Mouse (Mus musculus): ENCODE measurements around the gene Rftn1. TPM values are rescaled to one million over a fixed set of nuclear protein-coding genes. Genes with fewer than 3 reads are reported as not detected.

Gene Rftn1
- polyA plus RNA-seq, 1 experiment: 67.4 TPM

- Histone ChIP-seq H3K27me3 (ENCODE audit: control insufficient read depth, insufficient read depth, low read length) (no peaks in the 10 kb centered on the region), H3K4me3 (ENCODE audit: extremely low read depth, insufficient read depth, insufficient read length) (no peak overlapping the region), H3K36me3 (ENCODE audit: control insufficient read depth, insufficient read depth, low read length) (peaks cover 33% of the 10 kb centered on the region), H3K27ac (ENCODE audit: insufficient read depth, low read length) (no peak overlapping the region), H3K4me1 (ENCODE audit: control insufficient read depth, insufficient read depth, insufficient read length) (no peaks in the 10 kb centered on the region)
- TF ChIP-seq CTCF (IDR thresholded peaks at IDR 0.05; ENCODE audit: extremely low read depth, insufficient read depth, insufficient read length, insufficient replicate concordance) (no peak), POLR2A (IDR thresholded peaks at IDR 0.05; ENCODE audit: low read depth, low read length) (no peak)
- no peak for DNase-seq (ENCODE audit: low read depth in 1 of 2, low spot score in 2 of 2)
These were observed 188.7 kb downstream of the Rftn1 start for GRCm38 (mm10) chr17:50001754-50002153.

GRCm38 (mm10) chr17:50000580-50000979, 189.9 kb downstream of the Rftn1 start:
- Histone ChIP-seq H3K4me1 (ENCODE audit: control insufficient read depth, insufficient read depth, insufficient read length) (no peaks in the 10 kb centered on the region), H3K36me3 (ENCODE audit: control insufficient read depth, insufficient read depth, low read length) (peaks cover 34% of the 10 kb centered on the region), H3K27ac (ENCODE audit: insufficient read depth, low read length) (no peak overlapping the region), H3K27me3 (ENCODE audit: control insufficient read depth, insufficient read depth, low read length) (no peaks in the 10 kb centered on the region), H3K4me3 (ENCODE audit: extremely low read depth, insufficient read depth, insufficient read length) (no peak overlapping the region)
- DNase-seq (ENCODE audit: low read depth in 1 of 2, low spot score in 2 of 2): no peak
- WGBS: 94% methylated on average over 3 of the region's 3 CpGs
- TF ChIP-seq POLR2A (IDR thresholded peaks at IDR 0.05; ENCODE audit: low read depth, low read length): no peak
- no peak for TF ChIP-seq CTCF (IDR thresholded peaks at IDR 0.05; ENCODE audit: extremely low read depth, insufficient read depth, insufficient read length, insufficient replicate concordance)

- TF ChIP-seq POLR2A (IDR thresholded peaks at IDR 0.05; ENCODE audit: low read depth, low read length) (no peak), CTCF (IDR thresholded peaks at IDR 0.05; ENCODE audit: extremely low read depth, insufficient read depth, insufficient read length, insufficient replicate concordance) (no peak)
- Histone ChIP-seq H3K27me3 (ENCODE audit: control insufficient read depth, insufficient read depth, low read length) (no peaks in the 10 kb centered on the region), H3K4me1 (ENCODE audit: control insufficient read depth, insufficient read depth, insufficient read length) (no peaks in the 10 kb centered on the region), H3K4me3 (ENCODE audit: extremely low read depth, insufficient read depth, insufficient read length) (no peak overlapping the region), H3K36me3 (ENCODE audit: control insufficient read depth, insufficient read depth, low read length) (peaks cover 28% of the 10 kb centered on the region), H3K27ac (ENCODE audit: insufficient read depth, low read length) (no peak overlapping the region)
- WGBS: 83% methylated on average over 5 of the region's 5 CpGs
- no peak for DNase-seq (ENCODE audit: low read depth in 1 of 2, low spot score in 2 of 2)
These were observed 193.8 kb downstream of the Rftn1 start for GRCm38 (mm10) chr17:49996626-49997152.

- TF ChIP-seq CTCF (IDR thresholded peaks at IDR 0.05; ENCODE audit: extremely low read depth, insufficient read depth, insufficient read length, insufficient replicate concordance) (no peak), POLR2A (IDR thresholded peaks at IDR 0.05; ENCODE audit: low read depth, low read length) (no peak)
- WGBS: 90% methylated on average over 6 of the region's 6 CpGs
- no peak overlapping the region for H3K4me3 ChIP-seq (ENCODE audit: extremely low read depth, insufficient read depth, insufficient read length)
- DNase-seq (ENCODE audit: low read depth in 1 of 2, low spot score in 2 of 2): no peak
- H3K36me3 ChIP-seq (ENCODE audit: control insufficient read depth, insufficient read depth, low read length): peaks cover 26% of the 10 kb centered on the region
- no peaks in the 10 kb centered on the region for H3K27me3 ChIP-seq (ENCODE audit: control insufficient read depth, insufficient read depth, low read length)
- no peak overlapping the region for H3K27ac ChIP-seq (ENCODE audit: insufficient read depth, low read length)
- no peaks in the 10 kb centered on the region for H3K4me1 ChIP-seq (ENCODE audit: control insufficient read depth, insufficient read depth, insufficient read length)
These were observed 194.4 kb downstream of the Rftn1 start for GRCm38 (mm10) chr17:49996097-49996496.

- no peak for TF ChIP-seq POLR2A (IDR thresholded peaks at IDR 0.05; ENCODE audit: low read depth, low read length)
- TF ChIP-seq CTCF (IDR thresholded peaks at IDR 0.05; ENCODE audit: extremely low read depth, insufficient read depth, insufficient read length, insufficient replicate concordance): no peak
- Histone ChIP-seq H3K4me1 (ENCODE audit: control insufficient read depth, insufficient read depth, insufficient read length) (no peaks in the 10 kb centered on the region), H3K27me3 (ENCODE audit: control insufficient read depth, insufficient read depth, low read length) (no peaks in the 10 kb centered on the region), H3K27ac (ENCODE audit: insufficient read depth, low read length) (no peak overlapping the region), H3K4me3 (ENCODE audit: extremely low read depth, insufficient read depth, insufficient read length) (no peak overlapping the region), H3K36me3 (ENCODE audit: control insufficient read depth, insufficient read depth, low read length) (peaks cover 21% of the 10 kb centered on the region)
- no peak for DNase-seq (ENCODE audit: low read depth in 1 of 2, low spot score in 2 of 2)
- 87% methylated on average over 3 of the region's 3 CpGs for WGBS
These were observed 195.2 kb downstream of the Rftn1 start for GRCm38 (mm10) chr17:49995226-49995625.

- peaks cover 16% of the 10 kb centered on the region for H3K36me3 ChIP-seq (ENCODE audit: control insufficient read depth, insufficient read depth, low read length)
- H3K27me3 ChIP-seq (ENCODE audit: control insufficient read depth, insufficient read depth, low read length): no peaks in the 10 kb centered on the region
- no peak for DNase-seq (ENCODE audit: low read depth in 1 of 2, low spot score in 2 of 2)
- WGBS: 83% methylated on average over 3 of the region's 3 CpGs
- no peak overlapping the region for H3K27ac ChIP-seq (ENCODE audit: insufficient read depth, low read length)
- no peak overlapping the region for H3K4me3 ChIP-seq (ENCODE audit: extremely low read depth, insufficient read depth, insufficient read length)
- H3K4me1 ChIP-seq (ENCODE audit: control insufficient read depth, insufficient read depth, insufficient read length): no peaks in the 10 kb centered on the region
- TF ChIP-seq POLR2A (IDR thresholded peaks at IDR 0.05; ENCODE audit: low read depth, low read length) (no peak), CTCF (IDR thresholded peaks at IDR 0.05; ENCODE audit: extremely low read depth, insufficient read depth, insufficient read length, insufficient replicate concordance) (no peak)
These were observed 196.8 kb downstream of the Rftn1 start for GRCm38 (mm10) chr17:49993631-49994030.

Measured in spleen, adult 2 months (tissue).